Mouse (Mus musculus) limb, embryonic 10.5 days (tissue): ENCODE data around the gene Trim12a. TPM values are rescaled to one million over a fixed set of nuclear protein-coding genes. Genes with fewer than 3 reads are reported as not detected.
"Not testable (repeated sequence)": the region's sequence is repeated elsewhere in the genome, so short reads cannot be mapped to it uniquely, and the experiment has no call there.

Source experiments
- DNase-seq: peaks from one replicate; pipeline ENCODE4 v3.0.0-alpha.2; 2017; ENCODE audit warnings: low spot score
- H3K27ac ChIP-seq: fragments of 300-500 bp; sonication (generic); 2 replicates; pipeline ENCODE4 v1.5.1; 2016; ENCODE audit warnings: mild to moderate bottlenecking
- H3K27me3 ChIP-seq: fragments of 300-500 bp; sonication (generic); 2 replicates; pipeline ENCODE4 v1.6.1; 2016; ENCODE audit warnings: low read depth, mild to moderate bottlenecking; ENCODE audit not compliant: poor library complexity, severe bottlenecking
- H3K36me3 ChIP-seq: fragments of 300-500 bp; sonication (generic); 2 replicates; pipeline ENCODE4 v1.6.1; 2016; ENCODE audit warnings: mild to moderate bottlenecking, moderate library complexity
- H3K4me1 ChIP-seq: fragments of 300-500 bp; sonication (generic); 2 replicates; pipeline ENCODE4 v1.6.1; 2016
- H3K4me3 ChIP-seq: fragments of 300-500 bp; sonication (generic); 2 replicates; pipeline ENCODE4 v1.5.1; 2016; ENCODE audit warnings: mild to moderate bottlenecking, moderate library complexity
- H3K9me3 ChIP-seq: fragments of 300-500 bp; sonication (generic); replicated peaks from 2 replicates; pipeline ENCODE4 v1.6.1; 2016; ENCODE audit warnings: mild to moderate bottlenecking
- WGBS: fragments of 180-500 bp; shearing (Covaris S2); methylation state at CpG from one replicate; pipeline ENCODE4 v1.1.7; 2016; 5-methylcytosine and 5-hydroxymethylcytosine counted together
- polyA plus RNA-seq: library from polyadenylated mRNA; unstranded; fragments of >200 nt; fragmentation: Nextera tagmentation; extraction: Ambion mirVana; gene quantifications from 2 replicates; pipeline ENCODE4 v1.2.1, GENCODE M21; 2016

Trim12a gene
- 1.7 and 2.3 TPM in 2 replicates for polyA plus RNA-seq

DNA sequence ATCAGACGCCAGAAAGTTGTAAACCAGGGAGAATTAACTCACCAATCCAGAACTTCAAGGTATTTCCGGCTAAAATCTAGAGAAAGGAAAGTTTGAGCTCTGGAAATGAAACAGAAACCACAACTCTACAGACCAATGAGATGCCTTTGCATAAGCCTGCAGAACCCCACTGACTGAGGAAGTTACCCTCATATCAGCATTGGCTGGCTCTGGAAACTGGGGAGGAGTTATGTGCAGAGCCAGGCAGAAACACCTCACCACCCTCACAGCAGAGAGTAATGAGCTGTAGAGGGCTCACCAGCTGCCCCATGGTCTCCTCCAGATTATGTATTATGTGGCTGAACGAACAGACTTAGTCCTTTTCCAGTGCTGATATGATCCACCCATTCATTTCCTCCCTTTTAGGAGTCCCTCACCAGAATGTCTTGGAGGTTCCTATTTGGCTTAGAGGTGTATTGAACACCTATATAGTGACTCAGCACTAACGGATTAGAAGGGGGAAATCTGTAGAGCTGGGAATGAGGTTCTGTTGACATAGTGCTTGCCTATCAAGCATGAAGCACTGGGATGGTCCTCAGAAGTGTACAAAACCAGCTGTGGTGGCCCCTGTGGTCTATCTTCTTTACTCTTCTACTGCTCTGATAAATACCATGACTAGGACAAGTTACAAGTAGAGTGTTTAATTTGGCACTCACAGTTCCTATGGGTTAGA, at the start of gene Trim12a:
Gene Trim12a (minus strand): TSS at position 98 of the 712 bp plus-strand sequence.
- DNase-seq, H3K27me3 ChIP-seq, H3K27ac ChIP-seq, H3K4me1 ChIP-seq, H3K9me3 ChIP-seq, H3K36me3 ChIP-seq: not testable (repeated sequence)
- H3K4me3 ChIP-seq = peak within 1 kb of the TSS; percentile 38
- 34% methylated on average over 4 of the region's 4 CpGs for WGBS

DNA sequence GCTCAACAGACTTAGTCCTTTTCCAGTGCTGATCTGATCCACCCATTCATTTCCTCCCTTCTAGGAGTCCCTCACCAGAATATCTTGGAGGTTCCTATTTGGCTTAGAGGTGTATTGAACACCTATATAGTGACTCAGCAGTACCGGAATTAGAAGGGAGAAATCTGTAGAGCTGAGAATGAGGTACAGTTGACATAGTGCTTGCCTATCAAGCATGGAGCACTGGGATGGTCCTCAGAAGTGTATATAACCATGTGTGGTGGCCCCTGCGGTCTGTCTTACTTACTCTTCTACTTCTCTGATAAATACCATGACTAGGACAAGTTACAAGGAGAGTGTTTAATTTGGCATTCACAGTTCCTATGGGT, 38.3 kb upstream of the Trim12a start:
- Histone ChIP-seq H3K36me3 (no peaks in the 10 kb centered on the region), H3K27me3 (no peaks in the 10 kb centered on the region), H3K27ac (peak overlapping the region; percentile 30; the same call in 1 of the 2 replicates), H3K4me3 (no peak overlapping the region; the same call in 1 of the 2 replicates), H3K4me1 (no peaks in the 10 kb centered on the region), H3K9me3 (no peaks in the 10 kb centered on the region)
- DNase-seq = no peak
- WGBS = 61% methylated on average over 2 of the region's 2 CpGs

DNA sequence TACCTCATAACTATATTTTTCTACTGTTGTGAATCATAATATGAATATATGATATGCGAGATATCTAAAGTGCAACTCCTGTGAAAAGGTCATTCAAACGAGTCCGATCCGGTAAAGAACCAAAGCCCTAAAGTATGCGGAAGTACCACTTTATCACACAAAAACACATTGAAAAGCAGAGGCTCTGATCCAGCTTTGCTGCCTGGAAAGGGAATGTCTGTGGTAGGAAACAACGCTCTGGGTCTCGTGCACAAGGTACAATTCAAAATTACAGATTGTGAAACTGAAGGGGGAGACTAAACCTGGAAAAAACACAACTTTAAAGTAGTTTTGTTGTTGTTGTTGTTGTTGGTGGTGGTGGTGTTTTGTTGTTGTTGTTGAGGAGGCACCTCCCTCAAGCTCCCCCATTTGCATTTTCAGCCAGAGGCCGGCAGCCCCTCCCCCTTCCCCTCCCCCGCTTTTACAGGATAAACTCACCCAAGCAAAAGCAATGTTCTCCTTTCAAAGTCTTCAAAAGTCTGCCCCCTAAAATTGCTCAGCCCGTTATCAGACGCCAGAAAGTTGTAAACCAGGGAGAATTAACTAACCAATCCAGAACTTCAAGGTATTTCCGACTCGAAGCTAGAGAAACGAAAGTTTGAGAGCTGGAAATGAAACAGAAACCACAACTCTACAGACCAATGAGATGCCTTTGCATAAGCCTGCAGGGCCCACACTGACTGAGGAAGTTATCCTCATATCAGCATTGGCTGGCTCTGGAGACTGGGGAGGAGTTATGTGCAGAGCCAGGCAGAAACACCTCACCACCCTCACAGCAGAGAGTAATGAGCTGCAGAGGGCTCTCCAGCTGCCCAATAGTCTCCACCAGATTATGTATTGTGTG, 37.7 kb upstream of the Trim12a start, which contains the start of gene Trim12c:
Gene Trim12c (minus strand): TSS at position 646 of the 883 bp plus-strand sequence.
- no peaks in the 10 kb centered on the region for H3K27me3 ChIP-seq
- H3K27ac ChIP-seq = peak within 1 kb of the TSS; percentile 62
- WGBS = 6% methylated on average over 14 of the region's 14 CpGs
- no peaks in the 10 kb centered on the region for H3K36me3 ChIP-seq
- peak within 1 kb of the TSS; percentile 46 for H3K4me3 ChIP-seq
- H3K9me3 ChIP-seq = no peaks in the 10 kb centered on the region
- DNase-seq = peak; percentile 71
- no peaks in the 10 kb centered on the region for H3K4me1 ChIP-seq

DNA sequence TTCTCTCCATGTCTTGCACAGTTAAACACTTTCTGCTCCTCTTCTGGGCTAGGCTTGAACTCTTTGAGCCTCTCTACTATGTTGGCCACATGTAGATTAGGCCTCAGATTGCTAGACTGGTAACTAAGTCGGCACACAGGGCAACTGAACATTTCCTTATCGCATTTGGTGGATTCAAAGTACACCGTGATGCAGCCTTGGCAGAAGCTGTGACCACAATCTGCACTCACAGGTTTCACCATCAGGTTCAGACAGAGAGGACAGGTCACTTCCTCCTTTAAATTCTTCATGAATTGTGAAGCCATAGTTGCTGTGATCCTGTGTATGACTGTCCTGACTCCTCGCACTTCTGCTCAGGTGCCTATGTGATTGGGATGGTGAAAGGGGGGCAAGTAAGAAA, 32.8 kb upstream of the Trim12a start:
- not testable (repeated sequence) for H3K4me1 ChIP-seq, H3K27ac ChIP-seq, H3K4me3 ChIP-seq, H3K27me3 ChIP-seq, H3K9me3 ChIP-seq, H3K36me3 ChIP-seq, DNase-seq
- WGBS = 98% methylated on average over 4 of the region's 4 CpGs

DNA sequence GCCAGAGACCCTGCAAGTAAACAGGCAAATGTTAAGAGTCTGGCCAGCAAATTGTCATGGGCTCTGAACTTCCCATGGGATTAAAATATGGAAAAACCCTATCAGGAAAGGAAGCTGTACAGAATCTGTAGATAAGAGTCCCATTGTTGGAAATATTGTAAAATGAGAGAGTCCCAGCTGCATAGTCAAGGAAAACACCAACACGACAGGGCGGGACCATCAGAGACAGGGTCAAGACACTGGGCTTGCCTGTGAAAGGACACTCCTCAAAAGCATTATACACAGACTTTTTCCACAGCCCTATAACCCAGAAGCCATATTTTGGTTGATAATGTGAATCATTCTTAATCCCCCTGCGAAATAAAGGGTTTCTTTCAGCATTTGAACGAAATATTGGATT, 25.5 kb upstream of the Trim12a start:
- 94% methylated on average over 4 of the region's 4 CpGs for WGBS
- not testable (repeated sequence) for H3K27ac ChIP-seq, H3K36me3 ChIP-seq, H3K4me1 ChIP-seq, H3K27me3 ChIP-seq, H3K4me3 ChIP-seq, H3K9me3 ChIP-seq, DNase-seq

DNA sequence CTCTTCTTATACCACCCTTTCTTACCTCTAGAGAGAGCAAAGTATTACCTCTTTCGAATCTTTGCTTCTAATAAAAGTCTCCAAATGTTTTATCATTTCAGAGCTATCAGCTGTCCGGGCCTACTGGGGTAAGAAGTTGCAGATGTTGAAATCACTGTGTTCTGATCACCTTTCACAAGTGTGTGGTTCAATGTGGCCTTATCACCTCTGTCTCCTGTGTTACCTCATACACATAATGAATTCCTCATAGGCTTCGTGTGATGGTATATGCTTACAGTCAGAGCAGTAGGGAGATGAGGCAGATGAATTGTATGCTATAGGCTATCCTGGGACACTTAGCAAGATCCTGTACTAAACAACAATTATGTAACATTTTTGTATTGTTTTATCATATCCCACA, 20.3 kb upstream of the Trim12a start:
- not testable (repeated sequence) for H3K4me1 ChIP-seq, H3K9me3 ChIP-seq, H3K27me3 ChIP-seq, H3K27ac ChIP-seq, H3K36me3 ChIP-seq, DNase-seq, H3K4me3 ChIP-seq
- 86% methylated on average over 3 of the region's 3 CpGs for WGBS

DNA sequence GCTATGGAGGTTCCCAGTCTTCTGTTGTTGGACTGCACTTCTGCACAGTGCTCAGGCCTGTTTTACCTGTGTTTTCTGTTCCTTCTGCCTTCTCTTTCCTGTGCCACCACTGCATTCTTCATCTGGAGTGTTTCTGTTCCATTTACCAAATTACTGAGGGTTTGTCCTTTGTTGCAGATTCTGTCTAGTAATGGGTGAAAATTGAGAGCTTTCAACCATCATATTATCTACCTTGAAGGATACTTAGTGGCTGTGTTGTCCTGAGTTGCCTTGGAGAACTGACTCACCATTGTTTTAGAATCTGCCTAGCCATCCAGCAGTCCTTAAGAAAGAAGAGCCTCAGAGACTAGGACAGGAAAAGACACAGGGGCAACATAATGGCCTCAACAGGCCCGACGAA, 13.9 kb upstream of the Trim12a start, which contains the start of gene Trim34b:
Gene Trim34b (plus strand): TSS at position 301 of the 400 bp plus-strand sequence.
- H3K9me3 ChIP-seq, H3K27me3 ChIP-seq, H3K4me3 ChIP-seq, DNase-seq, H3K27ac ChIP-seq, H3K4me1 ChIP-seq, H3K36me3 ChIP-seq: not testable (repeated sequence)
- WGBS = 97% methylated on average over 2 of the region's 2 CpGs

DNA sequence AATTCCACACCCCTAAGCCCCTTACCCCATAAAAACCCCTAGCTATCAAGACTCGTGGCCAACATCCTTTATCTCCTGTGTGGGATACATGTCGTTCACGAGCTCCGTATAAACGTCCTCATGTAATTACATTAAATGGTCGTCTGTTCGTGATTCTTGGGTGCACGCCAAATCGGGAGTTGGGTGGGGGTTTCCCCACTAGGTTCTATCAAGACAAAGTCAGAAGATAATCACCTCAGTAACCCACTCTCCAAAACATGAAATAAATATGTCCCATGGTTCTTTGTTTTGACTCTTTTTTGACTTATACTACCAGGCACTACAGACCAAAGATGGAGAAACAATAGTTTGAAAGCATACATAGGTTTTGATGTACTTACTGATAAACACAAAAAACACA, 6.8 kb upstream of the Trim12a start:
- no peak overlapping the region for H3K4me3 ChIP-seq
- WGBS = 91% methylated on average over 9 of the region's 9 CpGs
- no peaks in the 10 kb centered on the region for H3K9me3 ChIP-seq
- DNase-seq = no peak
- H3K4me1 ChIP-seq = no peaks in the 10 kb centered on the region
- no peaks in the 10 kb centered on the region for H3K36me3 ChIP-seq
- no peak overlapping the region for H3K27ac ChIP-seq
- H3K27me3 ChIP-seq = no peaks in the 10 kb centered on the region

DNA sequence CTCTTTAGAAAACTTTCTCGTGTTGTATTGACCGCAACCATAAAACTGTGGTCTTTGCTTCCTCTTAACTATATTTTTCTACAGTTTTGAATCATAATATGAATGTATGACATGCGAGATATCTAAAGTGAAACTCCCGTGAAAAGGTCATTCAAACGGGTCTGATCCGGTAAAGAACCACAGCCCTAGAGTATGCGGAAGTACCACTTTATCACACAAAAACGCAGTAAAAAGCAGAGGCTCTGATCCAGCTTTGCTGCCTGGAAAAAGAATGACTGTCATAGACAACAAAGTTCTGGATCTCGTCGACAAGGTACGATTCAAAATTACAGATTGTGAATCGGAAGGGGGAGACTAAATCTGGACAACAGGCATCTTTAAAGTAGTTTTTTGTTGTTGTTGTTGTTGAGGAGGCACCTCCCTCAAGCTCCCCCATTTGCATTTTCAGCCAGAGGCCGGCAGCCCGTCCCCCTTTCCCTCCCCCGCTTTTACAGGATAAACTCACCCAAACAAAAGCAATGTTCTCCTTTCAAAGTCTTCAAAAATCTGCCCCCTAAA, 391 bp downstream of the Trim12a start:
- H3K36me3 ChIP-seq = no peaks in the 10 kb centered on the region
- WGBS = 15% methylated on average over 15 of the region's 15 CpGs
- H3K27ac ChIP-seq = no peak overlapping the region
- no peak for DNase-seq
- no peaks in the 10 kb centered on the region for H3K27me3 ChIP-seq
- peak overlapping the region; percentile 38 for H3K4me3 ChIP-seq
- no peaks in the 10 kb centered on the region for H3K9me3 ChIP-seq
- no peaks in the 10 kb centered on the region for H3K4me1 ChIP-seq

DNA sequence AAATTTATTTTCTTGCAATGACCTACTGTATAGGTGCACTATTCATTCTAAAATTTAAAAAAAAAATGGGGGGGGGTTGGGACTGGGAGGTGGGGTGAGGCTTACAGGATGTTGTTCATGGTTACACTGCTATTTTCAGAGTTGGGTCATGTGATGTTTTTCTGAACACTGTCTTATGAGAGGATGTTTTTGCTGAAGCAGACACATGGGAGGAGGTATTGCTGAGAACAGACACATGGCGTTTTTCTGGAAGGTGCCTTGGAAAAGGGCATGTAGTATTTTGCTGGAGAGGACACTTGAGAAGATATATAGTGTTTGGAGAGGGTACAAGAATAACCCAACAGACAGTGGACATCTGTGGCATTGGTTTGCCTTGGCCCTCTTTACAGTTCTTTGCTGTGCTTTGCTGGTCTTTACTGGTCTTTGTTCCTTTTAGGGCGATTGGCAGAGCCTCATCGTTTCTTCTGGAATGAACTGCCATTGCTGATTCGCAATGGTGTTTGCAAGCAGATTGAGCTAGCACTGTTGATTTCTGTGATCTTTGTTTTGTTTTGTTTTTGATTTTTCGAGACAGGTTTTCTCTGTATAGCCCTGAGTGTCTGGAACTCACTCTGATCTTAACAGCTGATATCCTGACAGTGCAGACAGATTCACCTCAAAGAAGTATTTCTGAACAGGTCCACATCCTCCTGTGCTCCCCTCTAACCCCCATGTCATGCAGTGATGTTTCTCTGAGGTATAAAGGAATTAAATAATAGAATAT, 23.4 kb downstream of the Trim12a start:
- Histone ChIP-seq H3K36me3 (no peaks in the 10 kb centered on the region), H3K4me1 (no peaks in the 10 kb centered on the region), H3K27ac (no peak overlapping the region), H3K27me3 (no peaks in the 10 kb centered on the region), H3K9me3 (no peaks in the 10 kb centered on the region), H3K4me3 (no peak overlapping the region)
- WGBS = 86% methylated on average over 5 of the region's 5 CpGs
- DNase-seq = no peak

DNA sequence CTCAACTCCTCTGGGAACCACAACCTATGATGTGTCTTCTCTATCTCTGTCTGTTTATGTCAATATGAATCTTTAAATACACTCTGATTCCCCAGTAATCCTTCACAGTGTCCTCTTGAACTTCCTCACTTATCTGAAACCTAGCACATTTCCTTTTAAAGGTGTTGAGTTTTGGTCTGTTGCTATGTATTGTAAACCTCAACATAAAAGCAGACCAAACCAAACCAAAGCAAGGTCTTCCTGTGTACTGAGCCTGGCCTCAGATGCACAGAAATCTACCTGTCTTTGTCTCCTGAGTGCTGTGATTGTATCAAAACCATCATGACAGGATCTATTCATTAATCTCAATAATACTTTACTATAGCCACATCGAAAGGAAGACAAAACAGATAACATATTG, 24.6 kb downstream of the Trim12a start:
- no peaks in the 10 kb centered on the region for H3K36me3 ChIP-seq
- no peaks in the 10 kb centered on the region for H3K9me3 ChIP-seq
- DNase-seq = no peak
- 98% methylated on average over 1 of the region's 1 CpGs for WGBS
- H3K4me1 ChIP-seq = no peaks in the 10 kb centered on the region
- no peaks in the 10 kb centered on the region for H3K27me3 ChIP-seq
- no peak overlapping the region for H3K27ac ChIP-seq
- H3K4me3 ChIP-seq = no peak overlapping the region

DNA sequence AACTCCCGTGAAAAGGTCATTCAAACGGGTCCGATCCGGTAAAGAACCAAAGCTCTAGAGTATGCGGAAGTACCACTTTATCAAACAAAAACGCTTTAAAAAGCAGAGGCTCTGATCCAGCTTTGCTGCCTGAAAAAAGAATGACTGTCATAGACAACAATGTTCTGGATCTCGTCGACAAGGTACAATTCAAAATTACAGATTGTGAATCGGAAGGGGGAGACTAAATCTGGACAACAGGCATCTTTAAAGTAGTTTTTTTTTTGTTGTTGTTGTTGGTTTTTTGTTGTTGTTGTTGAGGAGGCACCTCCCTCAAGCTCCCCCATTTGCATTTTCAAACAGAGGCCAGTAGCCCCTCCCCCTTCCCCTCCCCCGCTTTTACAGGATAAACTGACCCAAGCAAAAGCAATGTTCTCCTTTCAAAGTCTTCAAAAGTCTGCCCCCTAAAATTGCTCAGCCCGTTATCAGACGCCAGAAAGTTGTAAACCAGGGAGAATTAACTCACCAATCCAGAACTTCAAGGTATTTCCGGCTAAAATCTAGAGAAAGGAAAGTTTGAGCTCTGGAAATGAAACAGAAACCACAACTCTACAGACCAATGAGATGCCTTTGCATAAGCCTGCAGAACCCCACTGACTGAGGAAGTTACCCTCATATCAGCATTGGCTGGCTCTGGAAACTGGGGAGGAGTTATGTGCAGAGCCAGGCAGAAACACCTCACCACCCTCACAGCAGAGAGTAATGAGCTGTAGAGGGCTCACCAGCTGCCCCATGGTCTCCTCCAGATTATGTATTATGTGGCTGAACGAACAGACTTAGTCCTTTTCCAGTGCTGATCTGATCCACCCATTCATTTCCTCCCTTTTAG, 27.5 kb downstream of the Trim12a start, which contains the start of gene Trim5:
Gene Trim5 (minus strand): TSS at position 519 of the 868 bp plus-strand sequence.
- H3K27ac ChIP-seq, H3K4me3 ChIP-seq, H3K4me1 ChIP-seq, H3K9me3 ChIP-seq, DNase-seq, H3K36me3 ChIP-seq, H3K27me3 ChIP-seq: not testable (repeated sequence)
- WGBS = 43% methylated on average over 14 of the region's 14 CpGs
